Mouse (Mus musculus) bone marrow, adult 2 months (tissue): ENCODE measurements at regions not wholly inside any gene's neighbourhood (a gene's known extent, or its start where the extent isn't known, plus 50 kb on each side); places are given as distances from the start of the nearest gene placed in this dataset.

ENCODE experiments used
- H3K27ac ChIP-seq: fragments of 200-500 bp; 2 replicates; pipeline ENCODE4 v1.5.1; 2012; ENCODE audit warnings: low read depth, mild to moderate bottlenecking, control low read depth, inconsistent platforms, low read length; ENCODE audit not compliant: control insufficient read depth, poor library complexity, insufficient read depth
- H3K4me1 ChIP-seq: fragments of 200-500 bp; 2 replicates; pipeline ENCODE4 v1.6.1; 2011; ENCODE audit warnings: low read length; ENCODE audit not compliant: control insufficient read depth, insufficient read depth
- H3K4me3 ChIP-seq: fragments of 200-500 bp; replicated peaks from 2 replicates; pipeline ENCODE3; 2011; ENCODE audit warnings: mild to moderate bottlenecking, low read depth, low read length, control low read depth; ENCODE audit not compliant: control insufficient read depth
- CTCF ChIP-seq: fragments of 200-500 bp; IDR thresholded peaks from 2 replicates; pipeline ENCODE4 v1.5.1; 2011; ENCODE audit warnings: low read length, control low read depth; ENCODE audit not compliant: control insufficient read depth, insufficient read depth
- POLR2A ChIP-seq: fragments of 200-500 bp; IDR thresholded peaks from 2 replicates; pipeline ENCODE4 v1.6.1; 2011; ENCODE audit warnings: low read depth, mild to moderate bottlenecking, control low read depth, low read length, borderline replicate concordance; ENCODE audit not compliant: control insufficient read depth
- WGBS: fragments of 180-500 bp; shearing (Covaris S2); methylation state at CpG from one replicate; pipeline ENCODE4 v1.1.7; 2018; 5-methylcytosine and 5-hydroxymethylcytosine counted together

GRCm38 (mm10) chr3:149367888-149368287, 377.5 kb upstream of the Adgrl2 start:
- WGBS: 74% methylated on average over 3 of the region's 3 CpGs
- TF ChIP-seq POLR2A (no peak), CTCF (no peak)
- H3K4me3 ChIP-seq: no peak overlapping the region
- H3K4me1 ChIP-seq: no peaks in the 10 kb centered on the region
- no peak overlapping the region for H3K27ac ChIP-seq

DNA sequence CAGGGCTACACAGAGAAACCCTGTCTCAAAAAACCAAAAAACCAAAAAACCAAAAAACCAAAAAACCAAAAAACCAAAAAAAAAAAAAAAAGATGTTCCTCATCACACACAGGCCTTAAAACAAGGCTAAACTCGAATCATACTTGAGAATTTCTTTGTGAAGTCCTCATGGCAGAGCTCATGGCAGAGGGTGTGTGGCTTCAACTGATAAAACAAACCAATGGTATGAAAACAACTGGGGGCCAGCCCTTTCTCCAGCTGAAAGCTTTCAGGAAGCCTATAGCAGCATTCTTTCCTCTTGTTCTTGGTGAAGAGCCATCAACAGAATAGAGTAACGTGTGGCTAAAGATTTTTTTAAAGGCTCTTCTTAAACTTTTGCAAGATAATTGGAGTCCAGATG, 369.8 kb upstream of the Adgrl2 start:
- H3K4me1 ChIP-seq: no peaks in the 10 kb centered on the region
- no peak overlapping the region for H3K4me3 ChIP-seq
- TF ChIP-seq CTCF (no peak), POLR2A (no peak)
- 53% methylated on average over 2 of the region's 2 CpGs for WGBS
- no peak overlapping the region for H3K27ac ChIP-seq

DNA sequence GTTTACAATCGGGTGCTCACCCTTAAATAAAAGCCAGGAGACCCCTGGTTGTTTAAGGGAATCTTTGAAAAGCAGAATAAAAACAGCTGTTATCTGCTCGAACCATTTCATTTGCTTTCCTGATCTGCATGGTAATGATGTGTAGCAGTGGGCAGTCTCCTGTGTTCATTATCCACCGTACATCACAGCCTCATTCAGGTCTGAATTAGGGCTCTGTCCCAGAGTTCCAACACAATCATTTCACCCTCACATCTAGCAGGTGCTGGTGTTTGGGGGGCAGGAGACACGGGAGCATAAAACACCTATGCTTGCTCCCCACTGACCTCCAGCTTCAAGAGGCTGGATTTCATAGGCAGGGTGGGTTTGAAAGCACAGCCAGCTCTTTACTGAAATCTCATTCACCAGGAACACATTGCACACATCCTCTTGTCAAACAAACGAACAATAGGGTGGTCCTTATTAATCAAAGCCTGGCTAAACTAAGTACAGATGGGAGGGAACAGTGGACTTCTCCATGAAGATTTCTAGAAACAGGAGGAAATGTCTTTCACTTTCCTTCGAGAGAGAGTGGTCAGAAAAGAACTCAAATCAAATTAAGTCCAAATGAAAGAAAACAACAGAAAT, 368.3 kb upstream of the Adgrl2 start:
- Histone ChIP-seq H3K4me1 (no peaks in the 10 kb centered on the region), H3K27ac (no peak overlapping the region), H3K4me3 (no peak overlapping the region)
- WGBS: 55% methylated on average over 6 of the region's 6 CpGs
- no peak for TF ChIP-seq POLR2A

- H3K27ac ChIP-seq: no peak overlapping the region
- WGBS: 76% methylated on average over 14 of the region's 14 CpGs
- no peak for TF ChIP-seq POLR2A
- TF ChIP-seq CTCF: no peak
- H3K4me1 ChIP-seq: no peaks in the 10 kb centered on the region
- H3K4me3 ChIP-seq: no peak overlapping the region
These were observed 367.7 kb upstream of the Adgrl2 start for GRCm38 (mm10) chr3:149357903-149358569.

DNA sequence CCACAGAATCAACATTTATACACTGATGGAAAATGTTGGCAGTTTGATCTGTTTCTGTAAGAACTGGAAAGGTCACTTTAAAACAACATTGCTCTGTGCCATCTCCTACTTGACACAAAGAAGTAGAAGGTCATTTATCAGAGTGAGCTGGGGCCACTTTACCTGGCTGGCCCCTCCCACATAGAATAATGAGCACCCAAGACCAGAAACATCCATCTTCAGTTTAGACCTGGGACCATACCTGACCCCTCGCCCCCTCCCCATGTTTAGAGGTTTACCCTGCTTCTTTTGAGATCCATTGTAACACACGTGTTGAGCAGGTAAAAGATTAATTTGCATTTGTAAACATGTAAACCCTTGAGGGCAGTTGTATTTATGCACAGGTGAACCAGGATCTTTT, 366.8 kb upstream of the Adgrl2 start:
- Histone ChIP-seq H3K4me1 (no peaks in the 10 kb centered on the region), H3K4me3 (no peak overlapping the region), H3K27ac (no peak overlapping the region)
- WGBS: 65% methylated on average over 2 of the region's 2 CpGs
- no peak for TF ChIP-seq POLR2A
- TF ChIP-seq CTCF: no peak

DNA sequence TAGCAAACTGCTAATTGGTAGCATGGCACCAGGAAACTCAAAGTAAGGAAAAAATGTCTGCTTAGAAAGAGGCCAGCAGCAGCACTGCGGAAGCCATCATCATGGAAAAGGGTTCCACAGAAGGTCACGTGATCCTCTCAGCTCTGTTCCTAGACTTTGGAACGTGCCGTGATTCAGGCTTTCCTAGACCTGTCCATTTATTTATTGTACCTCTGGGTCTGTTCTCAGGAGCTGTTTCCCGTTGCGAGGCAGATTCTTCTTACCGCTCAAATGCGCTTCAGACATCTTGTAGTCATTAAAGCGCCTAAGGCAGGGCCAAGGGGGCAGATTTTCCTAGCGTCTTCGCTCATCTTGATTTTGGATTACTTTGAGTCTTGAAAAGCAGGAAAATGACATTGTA, 365.0 kb upstream of the Adgrl2 start:
- 91% methylated on average over 11 of the region's 11 CpGs for WGBS
- H3K27ac ChIP-seq: no peak overlapping the region
- TF ChIP-seq POLR2A (no peak), CTCF (no peak)
- H3K4me3 ChIP-seq: no peak overlapping the region
- no peaks in the 10 kb centered on the region for H3K4me1 ChIP-seq

- no peak overlapping the region for H3K27ac ChIP-seq
- TF ChIP-seq CTCF: no peak
- no peak for TF ChIP-seq POLR2A
- H3K4me1 ChIP-seq: no peaks in the 10 kb centered on the region
- no peak overlapping the region for H3K4me3 ChIP-seq
- 83% methylated on average over 5 of the region's 5 CpGs for WGBS
These were observed 363.6 kb upstream of the Adgrl2 start for GRCm38 (mm10) chr3:149353958-149354357.

DNA sequence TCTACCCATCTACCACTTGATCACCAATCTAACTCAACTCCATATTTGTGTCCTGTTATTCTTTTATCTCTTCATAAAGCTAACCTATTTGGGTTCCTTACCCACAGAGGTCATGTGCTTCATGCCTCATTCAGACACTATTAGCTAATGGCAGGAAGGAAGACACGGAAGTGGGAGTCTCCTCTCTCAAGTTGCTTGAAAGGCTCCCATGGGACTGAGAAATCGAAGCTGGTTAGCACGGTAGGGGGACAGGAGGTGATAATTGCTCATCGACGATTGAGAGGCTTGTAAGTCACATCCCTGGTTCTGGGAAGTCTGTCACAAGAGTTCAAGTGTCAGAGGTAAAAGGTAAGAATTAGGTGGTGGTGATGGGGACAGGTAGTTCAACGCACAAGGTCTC, 362.2 kb upstream of the Adgrl2 start:
- 49% methylated on average over 6 of the region's 6 CpGs for WGBS
- no peak for TF ChIP-seq CTCF
- TF ChIP-seq POLR2A: no peak
- Histone ChIP-seq H3K27ac (no peak overlapping the region), H3K4me1 (no peaks in the 10 kb centered on the region), H3K4me3 (no peak overlapping the region)

DNA sequence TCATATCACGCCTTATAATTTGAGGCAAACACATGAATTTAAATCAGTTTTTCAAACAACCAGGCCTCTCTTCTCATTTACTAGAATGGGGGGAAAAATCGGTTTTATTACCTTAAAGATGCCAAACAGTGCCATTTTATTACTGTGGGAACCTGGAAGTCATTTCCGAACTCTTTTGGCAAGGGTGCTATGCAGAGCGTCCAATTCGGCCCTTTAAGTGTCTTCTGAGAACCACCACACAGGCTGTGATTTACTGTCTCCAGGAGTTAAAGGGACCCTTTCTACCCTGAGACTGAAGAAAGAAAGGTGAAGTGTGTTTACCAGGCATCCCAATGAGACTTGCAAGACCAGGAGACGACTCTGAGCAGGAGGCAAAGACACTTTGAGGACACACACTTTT, 359.4 kb upstream of the Adgrl2 start:
- TF ChIP-seq CTCF (no peak), POLR2A (no peak)
- 58% methylated on average over 6 of the region's 6 CpGs for WGBS
- H3K27ac ChIP-seq: no peak overlapping the region
- H3K4me1 ChIP-seq: no peaks in the 10 kb centered on the region
- no peak overlapping the region for H3K4me3 ChIP-seq
